Mouse (Mus musculus) gastrocnemius, postnatal 25 days (tissue): Measurements from ENCODE around the gene Cox4i2. TPM values are rescaled to one million over a fixed set of nuclear protein-coding genes. Genes with fewer than 3 reads are reported as not detected.

Source experiments
- DNase-seq: peaks from one replicate; pipeline ENCODE4 v3.0.0; 2022
- microRNA-seq, 2 experiments: library from miRNA; unstranded; fragments of <30 nt; microRNA quantifications; one replicate each; pipeline ENCODE4 v1.2.0; 2021; ENCODE audit warnings: borderline replicate concordance in 2 of 2
- total RNA-seq, 2 experiments: library from RNA; stranded (reverse); gene quantifications; 1 replicate in 1 of 2; 2 replicates in 1 of 2; pipeline ENCODE4 v1.2.3; 2021

Gene Cox4i2
- total RNA-seq, 2 experiments from 2014 or later: 2.2 to 2.7 TPM

DNA sequence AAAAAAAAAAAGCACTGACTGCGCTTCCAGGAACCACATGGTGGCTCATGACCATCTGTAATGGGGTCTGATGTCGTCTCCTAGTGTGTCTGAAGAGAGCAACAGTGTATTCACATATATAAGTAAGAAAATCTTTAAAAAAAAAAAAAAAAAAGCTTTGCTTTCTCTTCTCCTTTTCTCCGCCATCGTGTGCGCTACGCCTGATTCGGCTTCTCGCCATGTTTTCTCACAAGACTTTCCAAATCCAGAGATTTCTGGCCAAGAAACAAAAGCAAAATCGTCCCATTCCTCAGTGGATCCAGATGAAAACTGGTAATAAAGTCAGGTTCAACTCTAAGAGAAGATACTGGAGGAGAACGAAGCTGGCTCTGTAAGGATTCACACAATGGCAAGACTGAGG is 48.3 kb downstream of the Cox4i2 start:
- DNase-seq: no peak

DNA sequence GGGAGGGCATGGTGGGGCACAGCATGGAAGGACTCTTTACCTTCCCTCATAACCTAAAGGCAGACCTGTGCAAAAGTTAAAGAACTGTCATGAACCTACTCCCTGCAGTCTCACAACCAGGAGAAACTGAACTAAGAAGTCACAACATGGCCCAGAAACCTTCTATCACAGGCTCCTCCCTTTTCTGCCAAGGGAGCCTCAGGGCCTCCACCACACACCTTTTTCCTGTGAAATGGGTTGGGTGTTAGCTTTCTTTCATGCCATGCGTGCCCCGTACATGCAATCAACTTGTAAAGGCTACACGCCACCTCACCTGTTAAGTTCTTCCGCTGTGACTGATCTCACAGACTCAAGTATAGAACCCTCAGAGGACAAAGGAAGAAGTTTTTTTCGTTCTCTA is 49.1 kb downstream of the Cox4i2 start:
- no peak for DNase-seq

DNA sequence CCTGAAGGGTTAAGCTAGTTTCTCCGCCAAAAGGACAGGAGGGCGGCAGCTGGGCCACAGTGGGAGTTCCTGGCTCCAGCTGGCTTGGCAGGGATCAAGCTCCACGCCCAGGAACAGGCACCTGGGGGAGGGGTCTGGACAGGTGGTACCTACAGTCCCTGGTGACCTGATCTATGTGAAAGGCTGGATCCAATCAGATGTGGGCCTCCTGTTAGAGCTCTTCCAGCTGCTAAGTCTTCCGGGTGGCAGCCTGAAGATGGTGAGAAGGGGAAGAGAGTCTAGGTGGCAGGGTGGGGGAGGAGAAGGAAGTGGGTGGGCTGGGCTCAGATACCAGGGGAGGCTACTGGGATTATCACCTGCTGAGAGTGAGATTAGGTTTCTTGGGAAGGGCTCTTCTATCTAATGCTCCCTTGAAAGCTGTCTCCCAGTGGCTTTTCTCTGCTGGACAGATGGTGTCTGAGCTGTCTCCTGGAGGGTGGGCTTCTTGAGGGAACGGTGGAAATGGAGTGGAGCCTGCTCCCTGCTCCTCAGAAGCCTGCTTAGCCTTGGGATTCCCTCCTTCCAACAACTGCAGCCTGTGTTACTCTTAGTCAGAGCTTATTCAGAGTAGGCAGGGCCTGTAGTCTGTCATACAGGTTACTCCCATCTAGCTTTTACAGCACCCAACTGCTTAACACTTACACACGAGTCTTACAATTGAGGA is 50.6 kb downstream of the Cox4i2 start:
- no peak for DNase-seq

DNA sequence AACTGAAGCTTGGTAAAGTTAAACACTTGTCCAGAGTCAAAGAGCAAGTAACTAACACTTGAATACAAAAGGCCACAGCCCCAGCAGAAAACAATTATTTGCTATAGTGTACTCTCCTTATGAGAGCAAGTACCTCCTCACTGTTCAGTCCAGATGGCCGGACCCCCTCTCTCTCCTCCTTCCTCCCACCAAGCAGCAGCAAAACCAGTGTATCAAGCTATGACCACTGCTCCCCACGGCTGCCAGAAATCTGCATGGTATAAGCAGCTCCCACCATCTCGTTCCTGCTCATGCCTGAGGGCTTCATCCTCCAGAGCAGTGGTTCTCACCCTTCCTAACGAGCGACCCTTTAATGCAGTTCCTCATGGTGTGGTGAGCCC is 51.1 kb downstream of the Cox4i2 start:
- no peak for DNase-seq

DNA sequence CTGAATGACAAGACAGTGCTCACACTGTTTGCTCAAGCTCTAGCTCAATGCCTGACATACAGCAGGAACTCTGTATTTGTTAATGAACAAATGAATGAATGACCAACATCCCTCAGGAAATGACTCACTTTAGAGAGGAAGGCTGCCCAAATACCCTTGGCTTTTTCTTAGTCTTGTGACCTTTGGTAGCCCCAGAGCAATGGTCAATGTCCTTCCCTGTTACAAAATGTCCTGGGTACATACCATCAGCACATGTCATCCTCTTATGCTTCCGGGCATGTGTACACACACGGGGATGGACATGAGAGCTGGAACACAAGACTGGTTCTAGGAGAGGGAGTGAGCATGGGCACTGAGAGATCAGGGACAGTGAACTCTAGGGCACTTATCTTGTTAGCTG is 52.1 kb downstream of the Cox4i2 start:
- DNase-seq: peak; percentile 53

DNA sequence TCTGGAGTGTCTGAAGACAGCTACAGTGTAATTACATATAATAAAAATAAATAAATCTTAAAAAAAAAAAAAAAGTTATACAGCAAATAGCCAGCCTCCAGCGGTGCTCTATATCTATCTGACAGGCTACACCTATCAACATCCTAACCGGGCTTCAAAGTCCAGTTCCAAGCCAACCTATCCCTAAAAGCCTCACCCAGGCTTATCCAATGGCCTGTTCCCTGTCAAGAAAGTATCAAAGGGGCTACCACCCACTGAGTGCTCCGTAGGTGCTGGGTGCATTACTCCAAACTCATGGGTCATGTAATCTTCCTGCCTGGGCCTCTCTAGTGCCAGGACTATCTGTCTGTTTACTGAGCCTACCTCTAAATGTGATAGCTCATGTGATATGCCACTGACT is 54.2 kb downstream of the Cox4i2 start:
- no peak for DNase-seq

DNA sequence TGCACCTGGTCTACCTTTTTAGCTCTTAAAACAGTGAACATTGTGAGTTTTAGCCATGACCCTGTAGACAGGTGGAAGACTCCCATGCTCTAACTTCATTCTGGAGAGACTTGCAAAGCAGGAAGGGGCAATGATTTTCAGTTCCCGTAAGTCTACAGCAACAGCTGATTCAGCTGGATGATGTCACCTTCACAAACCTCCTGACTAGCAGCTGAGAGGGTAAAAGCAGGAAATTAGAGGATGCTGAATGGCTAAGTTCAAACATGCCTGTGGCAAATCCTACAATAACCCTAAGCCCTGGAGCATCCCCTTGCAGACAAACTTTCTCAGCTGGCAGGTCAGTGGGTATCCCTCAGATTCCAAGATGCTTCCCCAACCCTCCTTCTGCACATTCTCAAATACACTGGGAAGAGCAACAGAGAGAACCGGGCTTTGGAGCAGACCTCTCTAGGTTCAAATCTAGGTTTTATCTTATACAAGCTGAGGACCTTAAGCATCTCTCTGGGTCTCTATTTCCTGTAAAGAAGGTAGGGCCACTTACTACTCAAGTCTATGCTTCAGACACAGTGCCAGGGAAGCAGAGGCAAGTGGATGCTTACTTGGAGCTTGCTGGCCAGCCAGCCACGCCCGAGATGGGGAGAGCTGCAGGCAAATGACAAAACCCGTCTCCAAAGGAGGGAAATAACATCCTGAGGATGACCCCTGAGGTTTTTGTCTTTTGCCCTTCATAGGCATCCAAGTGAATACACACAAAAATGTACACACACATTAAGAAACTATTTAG is 56.4 kb downstream of the Cox4i2 start:
- no peak for DNase-seq

- DNase-seq: no peak
These were observed 57.6 kb downstream of the Cox4i2 start for GRCm38 (mm10) chr2:152811336-152812165.

- DNase-seq: no peak
These were observed 59.3 kb downstream of the Cox4i2 start for GRCm38 (mm10) chr2:152813232-152813631.

DNA sequence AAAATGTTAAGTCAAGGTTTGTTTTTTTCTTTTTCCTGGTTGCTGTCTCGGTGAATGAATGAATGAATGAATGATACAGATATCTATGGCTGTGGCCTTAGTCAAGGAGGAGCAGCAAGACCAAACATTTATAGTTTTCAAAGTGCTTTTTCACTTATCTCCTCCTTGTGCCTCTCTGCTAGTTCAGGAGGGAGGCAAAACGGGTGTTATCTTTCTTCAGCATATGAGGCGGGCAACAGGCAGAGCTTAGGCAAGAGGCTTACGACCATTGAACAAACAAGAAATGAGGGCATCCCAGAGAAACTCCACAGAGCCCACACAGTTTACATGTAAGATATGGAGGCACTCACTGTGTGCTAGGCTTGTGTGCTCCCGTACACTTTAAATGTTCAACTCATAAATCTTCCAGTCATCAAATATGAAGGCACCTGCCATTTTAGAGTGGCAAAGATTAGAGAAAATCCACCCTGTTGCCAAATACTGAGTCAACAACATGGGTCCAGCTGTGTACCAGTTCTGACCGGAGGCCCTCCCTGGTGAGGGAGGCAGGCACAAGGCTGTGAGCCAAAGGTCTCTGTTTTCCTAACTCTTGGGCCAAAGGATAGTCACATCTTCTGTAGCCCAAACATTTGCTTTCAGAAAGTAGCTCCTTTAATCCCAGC is 60.4 kb downstream of the Cox4i2 start:
- DNase-seq: no peak

Small RNAs within 50 kb of the gene (microRNA-seq; reads per million reads assigned to microRNA genes)
- gene Gm23802: 0 reads per million in 2 experiments

Other genes with a start within 250 kb of the Cox4i2 start
- gene Defb26, start 242.5 kb upstream of the Cox4i2 start, total RNA-seq: not detected
- not detected for gene Defb28, start 235.9 kb upstream of the Cox4i2 start, total RNA-seq
- not detected for gene Defb29, start 214.1 kb upstream of the Cox4i2 start, total RNA-seq
- not detected for gene Gm17416, start 184.8 kb upstream of the Cox4i2 start, total RNA-seq
- not detected for gene Defb21, start 181.4 kb upstream of the Cox4i2 start, total RNA-seq
- gene Defb19, start 173.9 kb upstream of the Cox4i2 start, total RNA-seq: not detected
- gene Defb45, start 154.8 kb upstream of the Cox4i2 start, total RNA-seq: not detected
- gene Defb36, start 149.8 kb upstream of the Cox4i2 start, total RNA-seq: not detected
- gene Defb25, start 131.1 kb upstream of the Cox4i2 start, total RNA-seq: not detected
- 1 to 10 TPM; 2.9 to 3.8 TPM for gene Rem1, start 127.2 kb upstream of the Cox4i2 start, total RNA-seq
- 10 to 100 TPM; 29.5 to 38.6 TPM for gene H13, start 84.7 kb upstream of the Cox4i2 start, total RNA-seq
- 10 to 100 TPM; 11.3 to 11.5 TPM for gene Mcts2, start 67.1 kb upstream of the Cox4i2 start, total RNA-seq
- gene Id1, start 17.9 kb upstream of the Cox4i2 start, total RNA-seq: 10 to 100 TPM in 1 of 2 experiments, 1 to 10 TPM in 1; 9.7 to 14.0 TPM
- gene Bcl2l1, start 77.6 kb downstream of the Cox4i2 start, total RNA-seq: 10 to 100 TPM; 13.8 to 16.4 TPM
- gene Tpx2, start 93.8 kb downstream of the Cox4i2 start, total RNA-seq: 1 to 10 TPM in 1 of 2 experiments, under 1 TPM in 1; 0.92 to 1.5 TPM
- 100 to 1,000 TPM; 290 to 471 TPM for gene Mylk2, start 157.2 kb downstream of the Cox4i2 start, total RNA-seq
- gene Foxs1, start 179.0 kb downstream of the Cox4i2 start, total RNA-seq: 1 to 10 TPM; 1.8 to 2.4 TPM
- gene Dusp15, start 197.5 kb downstream of the Cox4i2 start, total RNA-seq: 1 to 10 TPM; 1.1 to 1.5 TPM
- not detected for gene Ttll9, start 208.3 kb downstream of the Cox4i2 start, total RNA-seq